Mouse (Mus musculus): ENCODE measurements around the gene Morn5.

Morn5 gene

GRCm38 (mm10) chr2:36067132-36067531 lies 17.9 kb downstream of the Morn5 start:
- no peak for DNase-seq (ENCODE audit: inconsistent age in 2 of 2, low spot score in 1 of 2)

GRCm38 (mm10) chr2:36071660-36072305 lies 22.5 kb downstream of the Morn5 start:
- no peak for DNase-seq (ENCODE audit: inconsistent age in 2 of 2, low spot score in 1 of 2)

- DNase-seq (ENCODE audit: inconsistent age in 2 of 2, low spot score in 1 of 2): peak in 1 of 2 experiments; percentile 46
Observed at GRCm38 (mm10) chr2:36073781-36074180, 24.5 kb downstream of the Morn5 start.

DNA sequence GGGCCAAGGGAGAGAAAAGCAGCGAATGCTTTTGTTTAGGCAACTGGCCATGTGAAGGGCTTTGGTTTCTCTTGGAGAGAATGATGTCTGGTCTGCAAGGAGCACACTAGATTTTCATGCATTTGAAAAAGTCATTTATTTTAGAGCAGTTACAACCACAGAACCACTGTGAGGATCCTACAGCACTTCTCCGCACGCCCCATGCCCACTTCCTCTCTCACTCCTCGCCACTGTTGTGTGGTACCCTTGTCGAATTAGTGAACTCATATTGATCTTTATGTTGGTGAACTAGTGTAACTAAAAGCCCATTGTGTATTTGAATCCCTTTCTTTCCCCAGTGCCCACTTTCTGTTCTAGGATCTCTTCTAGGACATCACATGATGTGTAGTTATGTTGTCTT lies 26.0 kb downstream of the Morn5 start:
- DNase-seq (ENCODE audit: inconsistent age in 2 of 2, low spot score in 1 of 2): no peak

DNA sequence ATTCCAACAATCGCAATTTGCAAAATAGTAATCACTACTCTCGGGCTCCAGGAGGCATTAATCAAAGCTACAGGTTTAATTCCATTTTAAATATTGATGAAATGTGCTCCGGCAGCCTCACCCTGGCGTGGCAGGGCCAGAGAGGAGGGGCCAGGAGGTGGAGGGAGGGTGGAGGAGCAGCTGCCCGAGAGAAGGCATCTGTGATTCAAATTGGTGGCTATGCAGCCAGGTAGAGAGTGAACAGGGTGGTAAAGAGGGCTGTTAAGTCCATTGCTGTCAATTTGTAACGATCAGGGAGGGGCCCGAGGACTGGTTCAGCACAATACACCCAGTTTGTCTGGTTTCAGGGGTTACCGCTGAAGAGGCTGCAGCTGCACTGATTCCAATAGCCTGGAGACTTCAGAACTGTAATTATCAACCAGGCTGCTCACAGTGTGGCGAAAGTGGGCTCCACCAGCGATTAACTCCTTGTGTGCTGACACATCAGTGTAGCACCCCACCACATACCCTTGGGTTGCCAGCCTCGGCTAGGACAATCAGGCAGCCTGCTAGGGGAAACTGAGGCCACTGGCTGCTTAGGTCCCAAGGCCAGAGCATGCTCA lies 28.0 kb downstream of the Morn5 start:
- DNase-seq (ENCODE audit: inconsistent age in 2 of 2, low spot score in 1 of 2): no peak

GRCm38 (mm10) chr2:36081446-36081845 lies 32.2 kb downstream of the Morn5 start:
- DNase-seq (ENCODE audit: inconsistent age in 2 of 2, low spot score in 1 of 2): no peak

- DNase-seq (ENCODE audit: inconsistent age in 2 of 2, low spot score in 1 of 2): no peak
Observed at GRCm38 (mm10) chr2:36082802-36083580, 33.7 kb downstream of the Morn5 start.

- no peak for DNase-seq (ENCODE audit: inconsistent age in 2 of 2, low spot score in 1 of 2)
Observed at GRCm38 (mm10) chr2:36085041-36085440, 35.8 kb downstream of the Morn5 start.

GRCm38 (mm10) chr2:36089190-36089589 lies 39.9 kb downstream of the Morn5 start:
- no peak for DNase-seq (ENCODE audit: inconsistent age in 2 of 2, low spot score in 1 of 2)

- DNase-seq (ENCODE audit: inconsistent age in 2 of 2, low spot score in 1 of 2): peak; percentile 50 to 83
Observed at GRCm38 (mm10) chr2:36090853-36091741, 41.8 kb downstream of the Morn5 start.

DNA sequence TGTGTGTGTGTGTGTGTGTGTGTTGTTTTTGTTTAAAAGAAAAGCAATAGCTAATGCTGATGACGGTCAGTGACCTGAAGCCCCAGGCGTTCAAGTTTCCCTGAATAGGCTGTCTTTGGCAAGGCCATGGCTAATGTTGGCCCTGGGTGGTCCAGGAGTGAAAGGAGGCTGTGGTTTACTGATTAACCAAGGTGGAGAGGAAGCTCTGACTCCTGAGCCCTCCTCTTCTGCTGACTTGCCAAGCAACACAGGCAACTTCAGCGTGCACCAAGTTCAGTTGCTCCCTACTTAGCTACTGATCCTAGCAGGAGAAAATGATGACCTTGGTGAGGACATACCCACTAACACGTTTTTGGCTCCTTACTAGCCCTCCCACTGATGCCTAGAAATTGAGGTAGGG lies 43.5 kb downstream of the Morn5 start:
- no peak for DNase-seq (ENCODE audit: inconsistent age in 2 of 2, low spot score in 1 of 2)

DNA sequence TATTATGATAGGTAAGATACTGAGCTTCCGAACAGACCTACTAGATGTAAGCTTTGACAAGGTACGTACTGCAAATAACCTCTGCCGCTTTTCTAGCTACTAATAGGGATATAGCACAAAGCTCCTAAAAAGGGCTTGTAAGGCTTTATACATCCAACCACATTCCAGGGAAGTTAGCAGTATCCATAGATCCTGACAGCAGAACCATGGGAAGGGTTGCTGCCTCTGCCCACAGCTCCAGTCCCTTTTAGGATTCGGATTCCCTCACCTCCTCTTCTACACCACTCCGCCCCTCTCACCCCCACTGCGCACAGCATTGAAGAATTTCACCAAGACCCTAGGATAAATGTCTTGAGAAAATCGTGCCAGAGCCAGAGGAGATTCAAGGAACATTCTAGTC lies 44.0 kb downstream of the Morn5 start:
- no peak for DNase-seq (ENCODE audit: inconsistent age in 2 of 2, low spot score in 1 of 2)

GRCm38 (mm10) chr2:36093914-36094475 lies 44.7 kb downstream of the Morn5 start:
- DNase-seq (ENCODE audit: inconsistent age in 2 of 2, low spot score in 1 of 2): no peak

DNA sequence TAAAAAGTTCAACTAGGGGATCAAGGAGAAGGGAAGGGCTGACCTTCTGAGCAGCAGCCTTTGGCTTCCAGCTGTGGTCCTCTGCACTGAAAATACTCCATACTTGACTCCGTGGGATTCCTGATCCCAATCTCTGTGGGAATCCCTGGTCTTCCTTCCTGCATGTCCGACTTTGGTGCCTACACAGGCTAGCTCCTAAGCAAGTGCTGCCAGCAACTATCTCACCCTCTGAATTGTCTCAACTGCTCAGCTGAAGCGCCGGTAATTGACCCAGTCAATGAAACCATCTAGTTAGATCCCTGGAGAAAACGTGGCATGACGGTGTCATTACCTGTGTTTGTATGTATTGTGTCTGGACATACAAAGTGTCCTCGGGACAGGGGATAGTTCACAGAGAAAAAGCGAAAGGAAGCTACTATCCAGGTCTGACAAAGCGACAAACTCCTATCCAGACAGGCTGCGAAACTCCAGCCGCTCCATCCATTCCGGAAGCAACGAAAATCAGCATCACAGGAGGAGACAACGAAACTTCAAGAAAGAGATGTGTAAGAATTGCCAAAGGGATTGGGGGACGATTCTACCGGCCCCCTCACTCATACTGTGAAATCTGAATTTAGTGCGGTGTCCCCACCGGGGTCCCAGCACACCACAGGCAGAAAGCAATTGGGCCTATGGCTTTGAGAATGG lies 48.0 kb downstream of the Morn5 start:
- DNase-seq (ENCODE audit: inconsistent age in 2 of 2, low spot score in 1 of 2): no peak

- DNase-seq (ENCODE audit: inconsistent age in 2 of 2, low spot score in 1 of 2): no peak
Observed at GRCm38 (mm10) chr2:36098021-36098420, 48.8 kb downstream of the Morn5 start.

- DNase-seq (ENCODE audit: inconsistent age in 2 of 2, low spot score in 1 of 2): no peak
Observed at GRCm38 (mm10) chr2:36099739-36100138, 50.5 kb downstream of the Morn5 start.

DNA sequence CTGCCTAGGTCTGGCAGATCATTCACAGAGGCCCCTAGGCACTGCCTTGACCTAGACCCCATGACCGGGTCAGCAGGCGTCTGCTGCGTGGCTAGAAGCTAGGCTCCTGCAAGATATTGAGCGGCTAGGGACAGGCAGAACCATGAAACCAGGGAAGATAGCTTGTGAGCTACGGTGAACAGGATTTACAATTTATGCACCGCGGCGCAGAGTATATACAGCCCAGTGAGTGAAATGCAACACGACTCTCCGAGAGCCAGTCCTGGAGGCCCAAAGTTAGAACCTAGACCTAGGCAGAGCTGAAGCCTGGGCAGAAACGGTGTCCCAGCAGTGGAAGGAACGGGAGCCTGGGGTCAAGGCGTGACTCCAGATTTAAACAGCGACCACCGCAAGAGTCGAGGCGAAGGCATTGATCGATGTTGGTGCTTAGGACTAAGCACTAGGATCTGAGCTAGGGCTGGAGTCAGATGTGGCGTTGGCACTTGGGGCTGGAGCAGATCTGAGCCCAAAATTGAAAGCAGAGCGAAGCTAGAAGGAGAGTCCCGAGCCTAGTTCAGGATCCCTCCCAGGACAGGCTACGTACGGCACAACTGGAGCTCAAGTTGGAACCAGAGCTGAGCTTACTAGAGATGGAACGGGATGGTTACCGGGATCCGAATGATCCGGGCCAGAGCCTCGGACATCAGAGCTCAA lies 52.8 kb downstream of the Morn5 start:
- no peak for DNase-seq (ENCODE audit: inconsistent age in 2 of 2, low spot score in 1 of 2)

DNA sequence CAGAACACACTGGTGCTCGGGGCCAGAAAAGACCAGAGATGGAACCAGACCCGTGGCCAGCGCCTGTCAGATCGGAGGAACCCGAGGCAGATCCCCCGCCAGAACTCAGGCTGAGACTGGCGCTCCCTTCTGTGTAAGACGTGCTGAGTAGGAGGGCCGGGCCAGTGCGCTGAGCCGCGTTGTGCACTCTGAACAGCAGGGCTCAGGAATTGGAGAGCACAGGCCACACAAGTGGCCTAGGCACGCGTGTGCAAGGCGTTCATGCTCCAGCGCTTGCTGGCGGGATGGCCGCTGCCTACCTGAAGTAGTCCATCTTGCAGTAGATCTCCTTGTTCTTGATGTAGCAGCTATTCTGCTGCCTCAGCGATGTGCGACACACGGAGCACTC lies 53.3 kb downstream of the Morn5 start:
- peak in 1 of 2 experiments; percentile 56 for DNase-seq (ENCODE audit: inconsistent age in 2 of 2, low spot score in 1 of 2)

DNA sequence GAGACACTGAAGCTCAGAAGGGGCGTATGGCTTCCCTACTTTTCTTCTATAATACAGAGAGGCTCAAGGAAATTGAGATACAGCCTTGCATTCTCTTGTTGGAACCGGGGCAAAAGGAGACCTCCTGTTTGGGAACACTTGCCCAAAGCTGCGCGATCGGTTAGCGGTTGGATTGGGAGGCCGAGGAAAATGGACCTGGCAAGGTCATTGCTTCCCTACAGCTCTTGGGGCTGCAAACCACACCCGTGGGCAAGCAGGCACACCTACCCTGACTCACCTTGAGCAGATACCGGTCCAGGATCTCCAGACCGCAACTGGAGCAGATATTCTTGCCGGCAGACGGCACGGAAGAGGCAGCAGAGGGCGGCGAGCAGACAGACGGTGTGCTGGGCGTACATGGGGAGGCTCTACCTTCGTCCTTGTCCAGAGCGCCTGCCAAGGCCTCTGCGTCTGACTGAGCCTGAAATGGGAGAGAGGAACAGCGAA lies 53.9 kb downstream of the Morn5 start:
- peak; percentile 30 to 75 for DNase-seq (ENCODE audit: inconsistent age in 2 of 2, low spot score in 1 of 2)

All from adrenal gland, adult (tissue).